In genomic region chr11:97629576-97629975, GRCm38 (mm10) we compare ENCODE assay signal across 8 mouse cellular contexts. TPM values are rescaled to one million over a fixed set of nuclear protein-coding genes. Genes with fewer than 3 reads are reported as not detected.
DNase-seq lines count a peak whose midpoint lies in the region; ATAC-seq and TF ChIP-seq lines count a peak whose summit lies in the region.

TSS of gene Epop (minus strand) at chr11:97629702.

- H3K9ac ChIP-seq in heart, embryonic 12.5 days, result peak within 1 kb of the TSS; percentile 78
- peak within 1 kb of the TSS; percentile 81 for H3K9ac ChIP-seq in kidney, embryonic 16.5 days (replicated peaks; ENCODE audit: low read length)
- H3K9ac ChIP-seq in liver, embryonic 11.5 days (ENCODE audit: low read depth, low read length), result peak within 1 kb of the TSS; percentile 75

- no peaks in the 10 kb centered on the region for H3K36me3 ChIP-seq in heart, embryonic 12.5 days
- no peaks in the 10 kb centered on the region for H3K36me3 ChIP-seq in kidney, embryonic 16.5 days (ENCODE audit: insufficient read depth, low read length)
- no peaks in the 10 kb centered on the region for H3K36me3 ChIP-seq in liver, embryonic 11.5 days (ENCODE audit: control insufficient read depth, insufficient read depth, low read length)

- ATAC-seq in heart, embryonic 12.5 days (ENCODE audit: insufficient number of reproducible peaks, low FRiP score), result peak; percentile 89
- peak; percentile 89 for ATAC-seq in kidney, embryonic 16.5 days (ENCODE audit: low FRiP score, low TSS enrichment)
- peak; percentile 88 for ATAC-seq in liver, embryonic 11.5 days (replicated peaks; ENCODE audit: low FRiP score)

- peak; percentile 25 for DNase-seq in 3T3-L1 (ENCODE audit: low read depth, low spot score)
- peak; percentile 94 for DNase-seq in liver, embryonic 11.5 days (ENCODE audit: low spot score)
- DNase-seq in naive thymus-derived CD4-positive, alpha-beta T cell, adult 2 months (ENCODE audit: low read depth), result peak; percentile 91
- DNase-seq in spleen, postnatal 4 days (ENCODE audit: low spot score in 2 of 2), result peak; percentile 72 to 85

- no peak within 1 kb of the TSS for H3K27ac ChIP-seq in bone marrow macrophage, adult 2 months (ENCODE audit: insufficient read depth, low read depth, low read length)
- no peak within 1 kb of the TSS for H3K27ac ChIP-seq in embryonic fibroblast, embryonic 13.5 days (ENCODE audit: insufficient read depth, low read length)
- H3K27ac ChIP-seq in heart, embryonic 12.5 days (ENCODE audit: poor library complexity, severe bottlenecking), result no peak within 1 kb of the TSS
- H3K27ac ChIP-seq in kidney, embryonic 16.5 days (ENCODE audit: low read length), result no peak within 1 kb of the TSS
- no peak within 1 kb of the TSS for H3K27ac ChIP-seq in liver, embryonic 11.5 days (ENCODE audit: low read depth, low read length)

- no peaks in the 10 kb centered on the region for H3K9me3 ChIP-seq in heart, embryonic 12.5 days (replicated peaks)
- no peaks in the 10 kb centered on the region for H3K9me3 ChIP-seq in kidney, embryonic 16.5 days (ENCODE audit: low read length)
- no peaks in the 10 kb centered on the region for H3K9me3 ChIP-seq in liver, embryonic 11.5 days (ENCODE audit: control insufficient read depth, low read length)

- under 1% methylated on average over 47 of the region's 47 CpGs for WGBS in heart, embryonic 12.5 days
- 0% methylated on average over 43 of the region's 47 CpGs for WGBS in kidney, embryonic 16.5 days
- under 1% methylated on average over 47 of the region's 47 CpGs for WGBS in liver, embryonic 11.5 days

- no peak for TF ChIP-seq CTCF in bone marrow macrophage, adult 2 months (IDR thresholded peaks at IDR 0.05; ENCODE audit: low read depth, low read length)
- TF ChIP-seq CTCF in embryonic fibroblast, embryonic 13.5 days (IDR thresholded peaks at IDR 0.05; ENCODE audit: borderline replicate concordance, insufficient read depth, low read length), result no peak

- peak within 1 kb of the TSS; percentile 72 for H3K4me3 ChIP-seq in bone marrow macrophage, adult 2 months (ENCODE audit: insufficient read depth, low read length)
- H3K4me3 ChIP-seq in embryonic fibroblast, embryonic 13.5 days (ENCODE audit: insufficient read depth, low read length), result peak within 1 kb of the TSS; percentile 46
- peak within 1 kb of the TSS; percentile 65 for H3K4me3 ChIP-seq in heart, embryonic 12.5 days
- peak within 1 kb of the TSS; percentile 71 for H3K4me3 ChIP-seq in kidney, embryonic 16.5 days (ENCODE audit: low read length)
- peak within 1 kb of the TSS; percentile 74 for H3K4me3 ChIP-seq in liver, embryonic 11.5 days (ENCODE audit: low read depth, low read length)

- peak within 1 kb of the TSS; percentile 92 for H3K4me2 ChIP-seq in heart, embryonic 12.5 days
- peak within 1 kb of the TSS; percentile 97 for H3K4me2 ChIP-seq in kidney, embryonic 16.5 days (replicated peaks; ENCODE audit: low read depth, low read length)
- peak within 1 kb of the TSS; percentile 95 for H3K4me2 ChIP-seq in liver, embryonic 11.5 days

- TF ChIP-seq POLR2A in bone marrow macrophage, adult 2 months (IDR thresholded peaks at IDR 0.05; ENCODE audit: borderline replicate concordance, low read depth, low read length), result peak; percentile 17; the same call in 1 of the 2 replicates
- TF ChIP-seq POLR2A in embryonic fibroblast, embryonic 13.5 days (IDR thresholded peaks at IDR 0.05; ENCODE audit: low read depth, low read length), result 0 out of 2 replicates have a peak, but pooled peaks have one; percentile 14

- H3K4me1 ChIP-seq in bone marrow macrophage, adult 2 months (ENCODE audit: control insufficient read depth, insufficient read depth, low read length), result peaks cover 7% of the 10 kb centered on the region; the same call in 1 of the 2 replicates
- no peaks in the 10 kb centered on the region for H3K4me1 ChIP-seq in embryonic fibroblast, embryonic 13.5 days (ENCODE audit: control insufficient read depth, insufficient read depth, low read length)
- peaks cover 8% of the 10 kb centered on the region; the same call in 1 of the 2 replicates for H3K4me1 ChIP-seq in heart, embryonic 12.5 days (replicated peaks)
- H3K4me1 ChIP-seq in kidney, embryonic 16.5 days (ENCODE audit: insufficient read depth, low read length), result peaks cover 40% of the 10 kb centered on the region
- peaks cover 28% of the 10 kb centered on the region for H3K4me1 ChIP-seq in liver, embryonic 11.5 days (replicated peaks; ENCODE audit: control insufficient read depth, insufficient read depth, low read length)

- peaks cover 72% of the 10 kb centered on the region for H3K27me3 ChIP-seq in heart, embryonic 12.5 days (replicated peaks)
- H3K27me3 ChIP-seq in kidney, embryonic 16.5 days (ENCODE audit: insufficient read depth, low read length), result peaks cover 68% of the 10 kb centered on the region
- peaks cover 70% of the 10 kb centered on the region for H3K27me3 ChIP-seq in liver, embryonic 11.5 days (replicated peaks; ENCODE audit: control insufficient read depth, insufficient read depth, low read length)

RNA-seq across cellular contexts. Expression of gene Epop, which starts in this region (rescaled TPM):
- polyA plus RNA-seq in bone marrow macrophage, adult 2 months (2012; ENCODE audit: insufficient read depth, insufficient read length, missing spikeins), result 2.5 and 3.0 TPM in 2 replicates
- 1.4 and 2.1 TPM in 2 replicates for polyA plus RNA-seq in embryonic fibroblast, embryonic 13.5 days (2011; ENCODE audit: insufficient read length, low read depth, missing spikeins)
- 2.0 and 2.5 TPM in 2 replicates for polyA plus RNA-seq in heart, embryonic 12.5 days (2016; fragmentation: Nextera tagmentation; extraction: Ambion mirVana)
- 2.3 and 2.5 TPM in 2 replicates for polyA plus RNA-seq in kidney, embryonic 16.5 days (2015; fragmentation: Nextera tagmentation; extraction: Ambion mirVana)
- polyA plus RNA-seq in liver, embryonic 11.5 days (2014; fragmentation: Nextera tagmentation; extraction: Ambion mirVana), result 4.1 and 4.8 TPM in 2 replicates

Comparison
In these comparisons a context has a peak if more than half of its experiments do, and no peak if none do; other contexts are left out.
1. DNase-seq: peak in every context shown above with its lines; median percentile 94 in liver, embryonic 11.5 days; 91 in naive thymus-derived CD4-positive, alpha-beta T cell, adult 2 months; 78 in spleen, postnatal 4 days; 25 in 3T3-L1.